Mouse (Mus musculus) CD4-positive, CD25-positive, alpha-beta regulatory T cell, adult 2 months (primary cell): Measurements from ENCODE around the gene Rpa1.
"Not testable (repeated sequence)": the region's sequence is repeated elsewhere in the genome, so short reads cannot be mapped to it uniquely, and the experiment has no call there.

Source experiments
- DNase-seq: peaks from one replicate; pipeline ENCODE4 v3.0.0-alpha.2; 2012; ENCODE audit warnings: low read depth, low spot score

The Rpa1 gene

DNA sequence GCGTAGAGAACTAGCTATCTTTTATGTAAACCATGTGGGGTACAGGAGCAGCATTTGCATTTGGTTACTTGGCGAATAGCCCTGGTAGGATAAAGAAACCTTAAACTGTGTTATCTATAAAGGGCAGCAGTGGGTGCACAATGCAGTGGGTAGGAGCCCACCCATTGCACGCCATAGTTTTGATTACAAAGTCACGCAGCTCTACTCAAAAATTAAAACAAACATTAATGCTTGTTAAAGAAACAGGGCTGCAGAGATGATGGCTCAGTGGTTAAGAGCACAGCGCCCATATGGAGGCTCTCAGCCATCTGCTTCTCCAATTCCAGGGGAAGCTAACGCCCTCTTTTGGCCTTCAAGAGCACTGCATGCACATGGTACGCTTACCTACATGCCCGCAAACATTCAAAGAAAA lies 24.8 kb downstream of the Rpa1 start:
- DNase-seq, result no peak

DNA sequence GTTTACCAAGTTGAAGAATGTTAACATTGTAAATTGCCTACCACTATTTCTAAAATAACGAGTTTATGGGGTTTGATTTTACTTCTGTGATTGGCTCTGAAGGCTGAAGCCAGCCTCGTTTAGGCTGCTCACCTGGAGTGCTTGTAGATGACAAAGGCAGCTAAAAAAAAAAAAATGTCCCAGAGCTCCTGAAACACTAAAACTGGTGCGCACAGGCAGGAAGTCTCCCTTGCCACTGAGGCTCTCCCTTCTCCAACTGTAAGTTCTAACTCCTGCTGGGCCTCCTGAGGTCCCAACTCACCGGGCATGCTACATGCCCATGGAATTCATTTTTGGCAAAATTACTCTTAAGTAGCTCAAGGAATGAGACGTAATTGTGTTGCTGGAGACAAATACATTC lies 28.9 kb downstream of the Rpa1 start:
- no peak for DNase-seq

DNA sequence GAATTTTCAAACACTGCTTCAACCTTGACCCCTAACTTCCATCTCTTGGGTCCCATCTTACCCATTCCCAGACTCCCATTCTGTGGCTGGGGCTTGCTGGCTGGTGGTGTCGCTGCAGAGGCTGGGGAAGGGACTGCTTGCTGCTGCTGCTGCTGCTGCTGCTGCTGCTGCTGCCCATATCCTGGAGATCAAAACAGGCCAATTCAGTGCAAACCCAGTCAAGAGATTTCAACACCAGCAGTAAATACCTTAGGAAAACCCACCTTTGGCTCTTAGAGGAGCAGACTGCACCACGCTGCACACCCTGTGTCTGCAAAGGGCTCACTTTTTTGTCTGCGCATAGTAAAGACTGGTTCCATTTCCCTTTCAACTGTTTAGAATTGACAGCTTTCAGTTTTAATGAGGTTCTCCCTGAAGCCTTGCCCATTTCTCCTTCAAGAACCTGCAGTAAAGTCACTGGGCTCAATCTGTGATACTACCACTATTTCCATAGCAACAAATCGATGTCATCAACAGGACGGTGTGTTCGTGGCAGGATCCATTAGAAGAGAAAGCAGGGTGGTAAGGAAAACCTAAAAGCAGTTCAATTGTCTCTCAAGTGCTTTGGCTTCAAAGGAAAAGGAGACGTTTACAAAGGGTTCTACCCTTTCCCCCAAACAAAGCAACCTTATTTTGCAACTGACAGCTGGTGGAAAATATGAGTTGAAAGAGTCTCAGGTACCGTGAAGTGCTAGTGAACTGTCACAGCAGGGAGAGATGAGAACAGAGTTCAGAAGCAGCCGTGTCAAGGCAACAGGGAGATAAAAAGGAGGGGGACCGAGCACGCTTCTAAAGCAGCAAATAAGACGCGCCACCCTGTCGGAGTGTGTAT lies 29.5 kb downstream of the Rpa1 start:
- DNase-seq, result peak; percentile 71

DNA sequence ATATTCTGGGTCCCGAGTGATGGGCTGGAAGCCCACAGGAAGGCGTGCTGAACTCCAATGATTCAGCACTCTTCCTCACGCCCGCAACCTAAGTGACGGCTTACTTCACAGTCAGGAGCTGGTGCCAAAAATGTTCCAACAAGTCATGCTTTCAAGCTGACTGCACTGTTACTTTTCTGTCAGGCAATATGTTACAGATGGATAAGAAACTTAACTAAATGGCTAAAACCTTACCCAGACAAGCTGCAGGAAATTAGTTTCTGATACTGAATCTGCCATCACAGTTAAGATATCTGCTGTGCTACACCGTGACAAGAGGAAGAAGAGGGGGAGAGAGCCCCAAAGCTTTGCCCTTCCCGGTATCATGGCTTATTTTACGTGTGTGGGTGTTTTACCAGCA lies 34.3 kb downstream of the Rpa1 start:
- DNase-seq, result no peak

DNA sequence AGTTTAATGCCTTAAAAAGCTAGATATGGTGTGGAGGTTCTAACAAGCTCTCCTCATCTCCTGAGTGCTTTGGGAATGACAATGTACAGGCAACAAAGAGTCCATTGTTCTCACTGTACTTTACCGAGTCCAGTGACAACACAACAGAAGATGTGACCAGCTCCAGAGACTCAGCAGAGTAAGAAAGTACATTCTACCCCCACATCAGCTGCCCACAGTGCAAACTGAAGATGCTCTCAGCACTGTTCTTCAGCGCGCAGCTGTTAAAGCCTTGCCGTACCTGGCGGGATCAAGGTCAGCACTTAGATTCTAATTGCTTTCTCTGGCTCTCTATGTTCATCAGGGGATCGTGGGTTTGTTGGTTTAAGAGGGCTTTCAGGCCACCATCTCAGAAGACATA lies 36.4 kb downstream of the Rpa1 start:
- no peak for DNase-seq

DNA sequence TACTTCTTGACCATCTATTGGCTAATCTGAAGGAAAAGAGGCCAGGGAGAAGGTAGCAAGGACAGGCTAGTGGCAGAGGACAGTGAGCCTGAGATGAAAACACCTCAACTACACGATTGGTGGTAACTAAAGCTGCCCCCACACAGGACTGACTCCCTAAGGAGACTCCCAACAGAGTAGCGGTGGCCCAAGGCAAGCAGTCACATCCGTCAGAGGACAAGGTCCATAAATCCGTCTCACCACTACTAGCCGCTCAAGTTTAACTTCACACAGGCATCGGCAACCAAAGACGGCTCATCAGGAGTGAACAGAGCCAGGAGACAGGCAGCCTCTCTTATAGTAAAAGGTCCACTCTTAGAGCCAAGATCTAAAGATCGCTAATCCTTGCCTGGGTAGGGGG lies 37.3 kb downstream of the Rpa1 start:
- no peak for DNase-seq

DNA sequence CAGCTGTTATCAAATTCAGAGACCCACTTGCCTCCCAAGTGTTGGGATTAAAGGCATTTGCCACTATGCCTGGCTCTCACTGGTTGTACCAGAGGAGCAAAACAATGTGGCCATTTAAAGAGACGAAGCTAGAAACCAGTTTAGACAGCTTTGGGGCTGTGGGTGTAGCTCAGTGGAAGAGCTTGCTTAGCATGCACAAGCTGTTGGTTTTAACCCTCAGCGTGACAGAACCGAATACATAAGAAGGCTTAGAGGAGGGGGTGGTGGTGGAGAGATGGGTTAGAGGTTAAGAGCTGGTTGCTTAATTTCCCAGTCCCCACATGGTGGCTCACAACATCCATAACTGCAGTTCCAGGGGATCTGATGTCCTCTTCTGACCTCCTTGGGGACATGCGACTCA lies 39.5 kb downstream of the Rpa1 start:
- no peak for DNase-seq

DNA sequence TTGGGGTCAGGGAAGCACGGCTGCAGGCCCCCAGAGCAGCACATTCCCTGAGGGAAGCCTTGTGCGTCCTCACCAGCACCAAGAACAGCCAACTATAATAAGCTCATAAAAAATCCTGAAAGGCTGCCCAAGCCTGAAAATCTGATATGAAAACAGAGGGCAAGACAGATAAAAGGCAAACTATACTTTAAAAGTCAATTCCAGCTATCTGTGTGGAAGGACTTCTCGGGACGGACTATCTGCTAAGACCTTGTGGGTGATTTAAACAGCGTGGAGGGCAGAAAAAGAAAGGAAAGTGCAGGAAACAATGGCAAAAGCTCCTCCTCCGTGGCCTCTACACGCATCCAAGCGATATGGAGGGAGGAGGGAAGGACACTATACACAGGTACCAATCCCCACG lies 43.3 kb downstream of the Rpa1 start:
- DNase-seq, result no peak

DNA sequence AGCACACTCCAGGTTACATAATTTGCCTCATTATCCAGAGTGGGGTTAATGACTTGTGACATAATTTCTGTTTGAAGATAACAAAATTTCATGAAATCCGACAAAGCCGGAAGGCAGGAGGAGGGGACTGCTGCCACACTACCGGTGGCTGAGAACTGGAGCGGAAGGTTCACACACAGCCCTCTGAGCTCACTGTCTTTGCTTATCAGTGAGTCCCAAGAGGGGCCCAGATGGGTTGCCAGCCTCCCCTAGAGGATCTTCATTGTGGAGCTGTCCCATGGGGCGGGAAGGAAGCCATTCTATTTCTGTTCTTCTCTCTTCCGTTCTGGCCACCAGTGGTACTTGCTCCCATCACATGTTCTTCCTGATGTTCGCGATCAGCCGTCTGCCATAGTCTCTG lies 47.2 kb downstream of the Rpa1 start:
- no peak for DNase-seq

DNA sequence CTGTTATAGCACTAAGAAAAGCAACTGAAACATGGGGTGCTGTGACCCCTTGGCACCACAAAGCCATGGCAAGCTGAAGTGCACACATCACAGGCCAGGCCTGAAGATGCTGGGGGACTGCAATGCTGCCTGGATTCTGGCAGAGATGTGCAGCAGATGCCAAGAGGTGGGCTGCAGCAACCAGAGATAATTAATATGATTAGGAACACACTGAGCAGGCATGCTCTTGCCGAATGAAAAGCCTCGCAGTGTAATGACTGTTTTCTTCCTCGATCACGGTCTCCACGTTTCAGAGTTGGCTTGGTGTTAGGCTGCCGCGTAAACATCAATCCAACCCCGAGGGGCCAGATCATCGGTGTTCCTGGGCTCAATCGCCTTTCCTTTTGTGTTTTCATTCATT lies 48.3 kb downstream of the Rpa1 start:
- DNase-seq, result no peak

DNA sequence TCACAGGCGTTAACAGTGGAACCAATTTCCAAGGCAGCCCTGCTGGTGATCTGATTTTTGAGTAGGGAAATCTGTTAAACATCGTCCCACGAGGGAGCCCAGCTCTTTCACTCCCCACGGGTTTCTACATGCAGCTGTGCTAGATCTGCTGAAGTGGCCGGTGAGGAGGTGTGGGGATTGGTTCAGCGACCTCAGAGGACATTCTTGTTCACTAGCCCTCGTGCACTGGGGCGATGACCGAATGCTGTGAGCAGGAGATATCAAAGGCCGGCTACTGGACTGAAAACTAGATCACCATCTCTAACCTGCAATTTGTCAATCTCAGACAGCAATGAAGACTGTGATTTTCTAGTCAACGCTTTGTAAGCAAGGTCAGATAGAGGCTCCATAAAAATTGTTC lies 49.6 kb downstream of the Rpa1 start:
- DNase-seq, result no peak

DNA sequence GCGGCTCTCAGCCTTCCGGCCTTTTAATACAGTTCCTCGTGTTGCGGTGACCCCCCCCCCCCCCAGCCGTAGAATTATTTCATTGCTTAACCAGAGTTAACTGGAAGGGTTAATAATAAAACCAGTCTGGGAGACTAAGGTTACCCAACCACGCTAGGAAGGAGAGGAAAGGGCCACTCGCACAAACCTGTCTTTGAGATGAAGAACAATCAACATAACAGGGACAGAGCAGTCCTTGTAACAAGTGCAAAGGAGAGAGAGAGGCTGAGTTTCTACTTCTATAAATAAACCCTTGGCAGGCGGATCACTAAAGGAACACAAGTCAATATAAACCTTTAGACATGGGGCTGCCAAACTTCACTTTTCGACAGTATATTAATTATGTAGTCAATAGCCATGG lies 50.5 kb downstream of the Rpa1 start:
- no peak for DNase-seq

DNA sequence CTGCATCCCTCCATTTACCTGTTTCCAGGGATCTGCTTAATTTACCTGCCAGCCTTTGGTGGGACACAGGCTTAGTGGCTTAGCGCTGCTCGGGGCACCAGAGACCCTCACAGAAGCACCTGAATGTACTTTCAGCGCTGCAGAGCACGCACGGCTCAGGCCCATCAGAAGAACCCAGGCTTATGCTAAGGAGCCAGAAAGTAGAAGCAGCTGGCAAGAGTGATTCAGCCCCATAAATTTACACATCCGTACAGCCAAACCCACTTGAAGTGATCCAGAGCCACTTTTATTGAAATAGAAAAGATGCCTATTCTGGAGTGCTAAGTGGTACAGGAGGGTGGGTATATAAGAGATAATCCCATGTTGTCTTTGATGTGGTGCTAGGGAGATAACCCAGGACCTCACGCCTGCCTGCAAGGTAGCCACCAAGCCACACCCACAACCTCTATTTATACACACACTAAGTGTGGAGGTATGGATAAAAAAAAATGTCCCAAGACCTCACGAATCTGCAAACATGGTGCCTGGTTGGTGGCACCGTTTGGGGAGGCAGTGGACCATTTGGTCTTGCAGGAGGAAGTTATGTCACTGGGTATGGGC lies 51.6 kb downstream of the Rpa1 start:
- DNase-seq, result no peak

DNA sequence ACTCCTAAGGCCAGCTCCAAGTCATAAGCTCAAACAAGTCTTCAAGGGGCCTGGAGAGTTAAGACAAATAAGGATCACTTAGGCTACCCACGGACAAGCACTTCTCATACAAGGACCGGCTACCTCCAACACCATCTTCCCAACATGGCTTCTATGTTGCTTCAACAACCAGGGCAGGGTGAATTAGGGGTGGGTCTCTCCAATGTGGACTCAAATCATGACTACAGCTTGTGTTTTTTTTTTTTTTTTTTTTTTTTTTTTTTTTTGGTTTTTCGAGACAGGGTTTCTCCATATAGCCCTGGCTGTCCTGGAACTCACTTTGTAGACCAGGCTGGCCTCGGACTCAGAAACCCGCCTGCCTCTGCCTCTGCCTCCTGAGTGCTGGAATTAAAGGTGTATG lies 52.6 kb downstream of the Rpa1 start:
- DNase-seq, result not testable (repeated sequence)

DNA sequence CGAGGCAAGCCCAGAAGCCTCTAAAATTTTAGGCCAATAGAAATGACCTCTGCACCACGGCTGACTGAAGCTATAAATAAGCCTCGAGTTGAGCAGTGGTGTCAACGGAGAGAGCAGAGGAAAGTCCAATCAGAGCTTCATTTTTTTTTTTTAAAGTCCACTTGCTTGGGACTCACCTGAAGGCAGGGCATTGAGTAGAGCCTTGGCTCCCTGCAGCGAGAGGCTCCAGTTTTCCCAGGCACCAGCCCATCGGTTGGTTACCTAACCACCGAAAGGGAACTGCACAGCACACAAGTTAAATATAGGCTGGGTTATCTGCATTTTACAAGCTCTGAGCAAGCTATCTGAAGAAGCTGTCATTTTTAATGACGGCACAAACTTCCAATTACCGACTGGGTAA lies 53.3 kb downstream of the Rpa1 start:
- DNase-seq, result no peak

DNA sequence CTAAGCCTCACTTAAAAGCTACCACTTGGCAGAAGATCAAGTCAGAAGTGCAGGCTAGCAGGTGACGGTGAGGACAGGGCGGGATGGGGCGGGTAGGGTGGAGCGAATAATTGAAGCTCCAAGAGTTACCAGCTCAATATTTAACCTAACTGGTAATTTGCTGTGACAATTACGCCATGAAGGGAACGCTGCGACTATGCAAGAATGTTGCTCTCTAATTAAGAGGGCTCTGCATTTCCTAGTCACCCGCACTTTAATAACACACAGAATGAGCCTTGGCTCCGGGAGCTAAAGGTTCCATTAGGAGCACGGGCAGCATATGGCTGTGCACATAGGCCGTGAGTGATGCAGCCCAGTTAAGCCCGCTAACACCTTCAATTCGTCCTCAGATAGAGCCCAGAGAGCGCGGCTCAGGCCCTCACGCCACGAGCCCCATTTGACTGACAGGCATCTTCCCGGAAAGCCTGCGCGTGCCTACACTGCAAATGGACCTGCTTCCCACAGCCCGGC lies 54.2 kb downstream of the Rpa1 start:
- no peak for DNase-seq

DNA sequence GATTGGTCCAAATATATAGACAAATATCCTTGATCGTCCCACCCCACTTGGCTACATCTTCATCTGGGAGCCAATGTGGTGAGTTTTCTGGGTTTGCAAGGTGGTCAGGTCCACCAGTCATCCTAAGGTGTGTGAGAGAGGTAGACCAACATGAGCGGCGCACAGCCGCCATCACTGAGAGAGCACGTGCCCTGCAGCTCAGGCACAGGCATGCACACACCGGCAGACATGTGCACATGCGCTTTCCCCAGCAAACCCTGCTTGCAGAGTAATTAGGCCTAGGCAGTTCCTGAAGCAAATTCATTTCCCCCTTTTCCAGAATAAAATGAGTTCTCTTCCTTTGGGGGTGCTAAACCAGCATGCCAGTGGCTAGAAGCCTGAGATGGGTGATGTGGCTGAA lies 55.8 kb downstream of the Rpa1 start:
- DNase-seq, result no peak

DNA sequence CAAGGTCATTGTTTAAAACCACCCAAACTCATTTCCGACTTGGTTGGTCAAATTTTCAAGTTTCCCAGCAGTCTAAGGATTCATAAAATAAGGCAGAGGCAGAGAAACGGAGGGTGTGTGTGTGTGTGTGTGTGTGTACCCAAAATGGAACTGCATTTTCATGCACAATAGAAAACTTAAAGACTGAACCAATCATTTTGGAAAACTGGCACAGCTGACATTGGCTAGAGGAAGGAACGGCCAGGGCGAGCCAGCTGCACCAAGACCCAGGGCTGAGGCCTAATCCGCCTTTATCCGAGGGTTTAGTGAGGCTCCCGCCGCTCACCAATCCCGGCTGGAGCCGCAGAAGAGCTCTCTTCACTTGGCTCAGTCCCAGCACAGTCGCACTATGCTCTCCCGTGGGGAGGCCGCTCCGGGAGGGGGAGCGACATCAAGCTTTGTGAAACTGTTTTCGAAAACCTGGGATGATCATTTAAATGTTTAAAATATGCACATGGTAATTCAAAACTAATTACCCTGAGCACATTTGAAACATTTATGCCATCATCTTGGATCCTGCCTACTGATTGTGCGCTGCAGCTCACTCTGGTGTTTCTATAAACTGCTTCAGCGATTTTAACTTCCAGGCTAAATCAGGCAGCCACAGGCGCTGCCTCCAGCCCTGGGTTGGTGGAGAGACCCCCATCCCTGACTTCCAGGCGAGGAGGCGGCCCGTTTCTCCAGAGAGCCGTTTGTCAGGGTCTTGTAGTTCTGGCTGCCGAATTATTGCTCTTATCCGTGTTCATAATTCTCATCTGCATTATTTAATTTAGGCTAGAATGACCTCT lies 56.5 kb downstream of the Rpa1 start:
- no peak for DNase-seq

DNA sequence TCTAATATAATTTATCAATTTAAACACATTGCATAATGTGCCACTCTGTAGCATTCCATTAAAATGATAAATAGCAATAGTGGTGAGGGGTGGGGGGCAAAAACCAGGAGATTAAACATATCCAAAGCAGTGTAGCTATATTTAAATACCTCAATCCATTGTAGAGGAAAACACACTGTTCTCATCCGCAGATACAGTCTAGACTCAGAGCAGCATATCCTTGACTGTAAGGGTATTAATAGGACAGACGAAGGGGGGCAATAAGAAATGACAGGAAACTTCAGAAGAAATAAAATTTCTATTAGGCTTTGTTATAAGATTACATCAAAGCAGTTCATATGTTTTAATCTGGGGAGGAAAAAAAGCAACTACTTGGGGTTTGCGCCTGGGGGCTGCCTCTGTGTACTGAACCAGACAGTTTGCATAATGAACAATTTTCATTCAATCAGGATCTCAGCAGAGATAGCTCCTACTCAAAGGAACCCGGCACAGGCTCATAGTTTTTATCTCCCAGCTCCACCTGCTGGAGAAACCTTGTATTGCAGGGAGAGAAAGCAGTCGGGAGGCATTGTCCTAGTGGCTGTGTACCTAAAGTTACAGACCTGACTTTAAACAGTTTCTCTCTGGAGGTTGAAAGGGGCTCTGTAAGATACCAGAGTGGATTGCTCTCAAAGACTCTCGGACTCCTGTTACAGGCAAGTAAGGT lies 57.4 kb downstream of the Rpa1 start:
- peak; percentile 90 for DNase-seq

DNA sequence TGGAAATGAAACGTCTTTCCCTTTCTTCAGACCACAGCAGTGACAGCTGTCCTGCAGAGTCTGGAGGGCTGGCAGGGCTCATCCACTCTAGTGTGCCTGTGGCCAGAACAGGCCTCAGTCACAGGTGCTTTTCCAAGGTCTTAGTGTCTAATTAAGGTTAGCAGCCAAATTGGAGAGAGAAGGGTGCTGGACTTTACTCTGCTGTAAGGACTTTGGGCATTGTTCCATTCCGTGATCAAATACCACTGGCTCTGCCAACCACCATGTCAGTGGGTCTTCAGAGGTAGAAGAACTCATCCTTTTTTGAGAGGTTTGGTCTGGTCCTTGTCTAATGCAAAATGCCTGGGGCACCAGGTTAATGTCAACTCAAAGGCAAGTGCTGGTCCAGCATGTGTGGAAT lies 59.0 kb downstream of the Rpa1 start:
- no peak for DNase-seq

DNA sequence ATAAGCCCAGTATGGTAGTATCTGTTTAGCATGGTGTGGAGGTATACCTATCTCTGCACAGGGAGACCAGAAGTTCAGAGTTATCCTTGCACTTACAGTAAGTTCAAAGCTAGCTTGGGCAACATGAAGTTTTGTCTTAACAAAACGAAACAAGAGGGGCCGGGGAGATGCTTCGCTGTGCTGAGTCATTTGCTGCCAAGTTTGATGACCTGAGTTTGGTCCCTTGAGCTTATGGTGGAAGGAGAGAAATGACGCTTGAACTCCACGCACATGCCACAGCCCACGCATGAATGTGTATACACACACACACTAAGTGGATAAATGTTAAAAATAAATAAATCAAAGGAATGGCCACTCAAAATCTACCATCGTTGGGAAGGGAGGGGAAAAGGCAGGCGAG lies 59.6 kb downstream of the Rpa1 start:
- DNase-seq, result no peak

DNA sequence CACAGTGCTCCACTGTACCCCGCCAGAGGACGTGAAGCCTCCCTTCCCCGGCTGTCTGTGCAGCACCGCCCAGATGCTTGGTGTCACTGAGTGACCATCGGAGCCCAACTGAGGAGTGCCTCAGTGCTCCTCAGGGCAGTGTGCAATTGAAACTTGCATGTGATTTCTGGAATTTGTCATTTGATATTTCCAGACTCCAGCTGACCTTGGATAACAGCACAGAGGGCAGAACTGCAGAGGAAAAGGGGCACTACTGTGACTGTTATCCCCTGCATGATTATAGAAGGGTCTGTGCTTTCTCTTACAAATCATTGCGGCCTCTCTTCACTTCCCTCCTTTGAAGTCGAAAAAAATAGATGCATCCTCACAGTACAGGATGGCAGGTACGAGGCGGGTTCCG lies 60.2 kb downstream of the Rpa1 start:
- DNase-seq, result no peak
